14 mouse cellular contexts compared by ENCODE assay signal in genomic region chr8:25323643-25324420, GRCm38 (mm10).
DNase-seq lines count a peak whose midpoint lies in the region; ATAC-seq lines count a peak whose summit lies in the region.
"Had no signal": no experiment of that assay in that cellular context is flagged by ENCODE, and none has a peak within 500 bp of the region (broad histone marks: within the 10 kb centered on the region; RNA-seq: fewer than 3 reads in every experiment).

No protein-coding gene starts in this region.

- H3K27me3 ChIP-seq in heart, embryonic 10.5 days (ENCODE audit: insufficient read depth, poor library complexity, severe bottlenecking) = no peaks in the 10 kb centered on the region
- no peaks in the 10 kb centered on the region for H3K27me3 ChIP-seq in kidney, embryonic 14.5 days (ENCODE audit: control insufficient read depth, insufficient read depth, low read length)
- no peaks in the 10 kb centered on the region for H3K27me3 ChIP-seq in intestine, embryonic 15.5 days (replicated peaks)
- H3K27me3 ChIP-seq: neural tube, embryonic 13.5 days; Patski had no signal

- intact Hi-C loops in heart, postnatal 25 days (cut with DNase I) = no loop called here

- DNase-seq in heart, embryonic 10.5 days (ENCODE audit: low spot score) = no peak
- DNase-seq in heart, postnatal 25 days (ENCODE audit: low spot score) = no peak
- no peak for DNase-seq in kidney, adult 8-10 months
- peak; percentile 60 for DNase-seq in lung, postnatal 10 days
- DNase-seq in right cerebral cortex, adult 18-20 months = no peak
- no peak for DNase-seq in right cerebral cortex, postnatal 36 days (ENCODE audit: low spot score in 2 of 2)
- DNase-seq: cerebellum, adult 18-20 months had no signal

- 44% methylated on average over 19 of the region's 19 CpGs for WGBS in heart, embryonic 10.5 days
- WGBS in kidney, embryonic 14.5 days = 30% methylated on average over 19 of the region's 19 CpGs
- 35% methylated on average over 19 of the region's 19 CpGs for WGBS in intestine, embryonic 15.5 days

- no peak overlapping the region for H3K9ac ChIP-seq in kidney, embryonic 14.5 days (ENCODE audit: low read depth, low read length)
- H3K9ac ChIP-seq in intestine, embryonic 15.5 days = no peak overlapping the region
- H3K9ac ChIP-seq: neural tube, embryonic 13.5 days had no signal

- peak overlapping the region; percentile 9; the same call in 1 of the 2 replicates for H3K4me3 ChIP-seq in heart, embryonic 10.5 days
- H3K4me3 ChIP-seq in kidney, embryonic 14.5 days (ENCODE audit: low read length) = peak overlapping the region; percentile 9; the same call in 1 of the 2 replicates
- H3K4me3 ChIP-seq in intestine, embryonic 15.5 days (replicated peaks) = no peak overlapping the region
- H3K4me3 ChIP-seq: left cerebral cortex, adult 2 months; neural tube, embryonic 13.5 days had no signal

- H3K36me3 ChIP-seq in heart, embryonic 10.5 days = no peaks in the 10 kb centered on the region
- H3K36me3 ChIP-seq in kidney, embryonic 14.5 days (ENCODE audit: control insufficient read depth, insufficient read depth, low read length) = no peaks in the 10 kb centered on the region
- no peaks in the 10 kb centered on the region for H3K36me3 ChIP-seq in intestine, embryonic 15.5 days
- H3K36me3 ChIP-seq: neural tube, embryonic 13.5 days had no signal

- ATAC-seq in kidney, embryonic 14.5 days (ENCODE audit: low FRiP score, low TSS enrichment) = no peak
- ATAC-seq in intestine, embryonic 15.5 days = no peak
- ATAC-seq: forebrain, embryonic 16.5 days; midbrain, embryonic 16.5 days; Patski had no signal

- peak overlapping the region; percentile 19; the same call in 1 of the 2 replicates for H3K4me2 ChIP-seq in kidney, embryonic 14.5 days (replicated peaks; ENCODE audit: low read depth, low read length)
- H3K4me2 ChIP-seq in intestine, embryonic 15.5 days (replicated peaks) = 0 out of 2 replicates have a peak overlapping the region, but pooled peaks have one; percentile 20
- H3K4me2 ChIP-seq: neural tube, embryonic 13.5 days had no signal

- H3K4me1 ChIP-seq in heart, embryonic 10.5 days = no peaks in the 10 kb centered on the region
- 0 out of 2 replicates have a peak, but pooled peaks cover 3% of the 10 kb centered on the region for H3K4me1 ChIP-seq in kidney, embryonic 14.5 days (ENCODE audit: control insufficient read depth, insufficient read depth, low read length)
- H3K4me1 ChIP-seq in intestine, embryonic 15.5 days (replicated peaks) = 0 out of 2 replicates have a peak, but pooled peaks cover 2% of the 10 kb centered on the region

- H3K27ac ChIP-seq in heart, embryonic 10.5 days = no peak overlapping the region
- no peak overlapping the region for H3K27ac ChIP-seq in kidney, embryonic 14.5 days (ENCODE audit: low read depth, low read length)
- no peak overlapping the region for H3K27ac ChIP-seq in intestine, embryonic 15.5 days
- H3K27ac ChIP-seq: left cerebral cortex, adult 2 months; neural tube, embryonic 13.5 days had no signal

- H3K9me3 ChIP-seq in heart, embryonic 10.5 days = no peaks in the 10 kb centered on the region
- H3K9me3 ChIP-seq in kidney, embryonic 14.5 days (ENCODE audit: control insufficient read depth, low read length) = peaks cover 2% of the 10 kb centered on the region; the same call in 1 of the 2 replicates
- no peaks in the 10 kb centered on the region for H3K9me3 ChIP-seq in intestine, embryonic 15.5 days
- H3K9me3 ChIP-seq: neural tube, embryonic 13.5 days had no signal
